Mouse (Mus musculus) kidney, adult 8-10 months (tissue): ENCODE results near the gene Tmem89.
A peak's percentile ranks its signal among the peaks of the same experiment; 100 is the strongest.

Experiments used
- DNase-seq, 2 experiments: peaks; one replicate each; pipeline ENCODE4 v3.0.0; 2022

The Tmem89 gene

GRCm38 (mm10) chr9:108914491-108914890 lies at the start of gene Tmem89:
Gene Tmem89, plus strand, starts transcription at chr9:108914619.
- no peak for DNase-seq

GRCm38 (mm10) chr9:108912308-108912707 lies 2.1 kb upstream of the Tmem89 start:
- peak in 1 of 2 experiments; percentile 31 for DNase-seq

GRCm38 (mm10) chr9:108913161-108913560 lies 1.3 kb upstream of the Tmem89 start:
- DNase-seq: no peak

GRCm38 (mm10) chr9:108913621-108914020 lies 798 bp upstream of the Tmem89 start:
- no peak for DNase-seq

- peak in 1 of 2 experiments; percentile 35 for DNase-seq
These were observed 11.5 kb downstream of the Tmem89 start for GRCm38 (mm10) chr9:108925897-108926296.

GRCm38 (mm10) chr9:108928424-108928823 lies 14.0 kb downstream of the Tmem89 start:
- no peak for DNase-seq

- no peak for DNase-seq
These were observed 21.6 kb downstream of the Tmem89 start for GRCm38 (mm10) chr9:108935991-108936390.

- DNase-seq: peak; percentile 95
These were observed 22.3 kb downstream of the Tmem89 start, which contains the start of gene Uqcrc1 for GRCm38 (mm10) chr9:108936418-108937364. Gene Uqcrc1, plus strand, starts transcription at chr9:108936633.

GRCm38 (mm10) chr9:108945111-108945510 lies 30.7 kb downstream of the Tmem89 start:
- no peak for DNase-seq

GRCm38 (mm10) chr9:108945608-108946007 lies 31.2 kb downstream of the Tmem89 start:
- DNase-seq: no peak

GRCm38 (mm10) chr9:108949231-108949966 lies 35.0 kb downstream of the Tmem89 start:
- DNase-seq: no peak

- DNase-seq: no peak
These were observed 35.7 kb downstream of the Tmem89 start for GRCm38 (mm10) chr9:108949967-108950728.

- DNase-seq: no peak
These were observed 38.7 kb downstream of the Tmem89 start, which contains the start of gene Col7a1 for GRCm38 (mm10) chr9:108953081-108953636. Gene Col7a1, plus strand, starts transcription at chr9:108953586.

GRCm38 (mm10) chr9:108955241-108955640 lies 40.8 kb downstream of the Tmem89 start:
- no peak for DNase-seq

- DNase-seq: peak; percentile 57
These were observed 41.4 kb downstream of the Tmem89 start for GRCm38 (mm10) chr9:108955846-108956245.

GRCm38 (mm10) chr9:108963577-108963976 lies 49.2 kb downstream of the Tmem89 start:
- DNase-seq: no peak

- DNase-seq: no peak
These were observed 49.9 kb downstream of the Tmem89 start for GRCm38 (mm10) chr9:108964338-108964737.
